Mouse (Mus musculus) layer of hippocampus, adult 11-12 months (tissue): ENCODE measurements at regions not wholly inside any gene's neighbourhood (a gene's known extent, or its start where the extent isn't known, plus 50 kb on each side); places are given as distances from the start of the nearest gene placed in this dataset.
"Not testable (repeated sequence)": the region's sequence is repeated elsewhere in the genome, so short reads cannot be mapped to it uniquely, and the experiment has no call there.

Experiments
- DNase-seq: peaks from one replicate; pipeline ENCODE4 v3.0.0; 2022; ENCODE audit warnings: low spot score

DNA sequence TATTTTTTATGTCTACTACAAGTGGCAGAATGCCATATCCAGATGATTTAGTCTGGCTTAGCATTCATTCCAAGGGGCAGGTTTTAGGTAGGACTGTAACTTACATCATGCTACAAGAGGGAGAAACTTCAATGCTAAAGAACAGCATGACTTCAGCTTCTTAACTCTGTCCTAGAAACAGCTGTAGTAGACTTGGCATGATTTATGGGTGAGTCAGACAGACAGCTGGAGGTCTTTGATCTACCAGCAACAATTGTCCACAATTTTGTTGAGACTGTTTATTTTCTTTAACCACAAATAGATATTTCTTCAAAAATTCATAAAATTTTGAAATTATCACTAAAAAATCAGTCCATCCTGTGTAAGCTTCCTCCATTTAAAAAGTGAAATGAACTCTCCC, 781.7 kb upstream of the Man1a start:
- no peak for DNase-seq

DNA sequence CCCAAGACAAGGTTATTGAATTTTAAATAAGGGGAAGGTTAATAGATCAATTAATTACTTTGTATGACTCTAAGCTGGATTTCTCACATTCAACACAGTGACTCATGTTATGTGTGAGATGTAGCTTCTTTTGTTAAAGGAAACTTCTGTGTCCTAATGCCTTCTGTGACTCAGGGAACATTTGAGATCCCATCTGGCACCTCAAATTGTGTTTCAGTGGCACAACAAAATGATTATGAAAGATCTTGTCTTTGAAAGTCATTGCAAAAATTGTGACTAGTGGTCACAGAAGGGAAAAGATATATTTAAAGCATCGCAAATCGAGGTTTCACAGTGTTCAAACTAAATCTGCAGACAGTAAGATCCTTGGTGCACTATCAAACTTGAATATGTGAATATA, 765.2 kb upstream of the Man1a start:
- peak; percentile 28 for DNase-seq

DNA sequence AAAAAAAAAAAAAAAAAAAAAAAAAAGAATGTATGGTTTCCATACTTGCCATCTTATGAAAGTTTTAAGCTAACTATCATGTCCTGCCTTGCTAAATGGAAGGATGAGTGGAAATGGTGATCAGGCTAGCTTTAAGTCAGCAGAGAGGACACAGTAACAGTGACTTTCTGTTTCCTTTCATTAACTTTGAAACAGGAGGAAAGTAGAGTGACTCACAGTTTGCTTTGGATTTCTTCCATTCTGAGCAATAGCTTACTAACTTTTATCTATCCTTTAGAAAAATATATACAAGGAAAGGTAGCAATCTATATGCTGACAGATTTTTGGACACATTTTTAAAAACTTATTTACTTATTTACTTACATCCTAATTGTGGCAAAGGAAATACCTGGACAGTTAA, 762.6 kb upstream of the Man1a start:
- no peak for DNase-seq

DNA sequence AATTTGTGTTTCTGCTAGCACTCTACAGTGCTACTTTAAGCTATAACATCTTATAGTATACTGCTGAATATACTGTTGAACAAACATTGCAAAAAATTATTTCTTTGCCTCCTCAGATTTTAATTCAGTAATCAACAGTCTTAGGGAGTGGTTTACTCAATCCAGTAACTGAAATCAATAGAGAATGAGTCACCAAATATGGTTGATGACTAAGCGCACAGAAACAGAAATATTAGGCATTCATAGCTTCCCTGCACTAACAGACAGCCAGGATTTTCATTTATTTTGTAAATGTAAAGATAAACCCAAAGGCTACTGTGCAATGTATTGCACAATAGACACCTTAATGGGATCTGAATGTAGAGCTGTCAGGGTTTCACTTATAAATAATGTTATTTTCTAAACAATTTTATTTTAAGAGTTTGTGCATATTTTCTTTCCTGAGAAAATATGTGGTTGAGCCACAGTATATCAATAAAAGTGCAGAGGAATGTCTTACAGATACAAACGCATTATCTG, 738.3 kb upstream of the Man1a start:
- no peak for DNase-seq

DNA sequence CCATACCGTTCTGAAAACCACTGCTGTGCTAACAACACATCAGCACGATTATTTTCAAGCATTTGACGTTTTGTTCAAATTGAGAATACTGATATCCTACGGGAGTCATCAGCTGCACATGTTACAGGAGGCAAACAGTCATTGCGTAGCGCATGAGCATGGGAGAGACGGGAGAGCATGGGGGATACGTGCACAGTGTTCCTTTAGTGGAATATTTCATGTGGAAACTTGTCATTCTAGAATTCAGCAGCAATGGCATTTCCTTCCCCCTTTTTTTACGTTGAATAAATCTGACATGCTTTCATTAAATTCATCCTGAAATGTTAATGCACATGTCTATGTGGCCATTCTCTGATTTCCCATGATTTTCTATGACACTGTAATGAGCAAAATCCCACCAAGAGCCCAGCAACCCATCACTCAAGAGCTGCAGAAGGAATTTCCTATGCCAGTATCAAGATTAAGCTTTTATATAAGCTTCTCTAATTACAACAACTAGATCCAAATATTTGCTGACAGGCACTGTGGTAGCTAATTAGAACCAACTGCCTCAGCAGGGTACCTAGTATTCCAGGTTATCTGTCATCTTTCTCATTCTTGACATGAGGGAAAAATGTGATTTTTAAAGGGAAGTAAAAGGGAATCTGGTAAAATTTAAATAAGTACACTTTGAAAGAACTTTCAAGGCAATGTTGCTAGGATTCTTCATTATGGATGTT, 723.2 kb upstream of the Man1a start:
- no peak for DNase-seq

DNA sequence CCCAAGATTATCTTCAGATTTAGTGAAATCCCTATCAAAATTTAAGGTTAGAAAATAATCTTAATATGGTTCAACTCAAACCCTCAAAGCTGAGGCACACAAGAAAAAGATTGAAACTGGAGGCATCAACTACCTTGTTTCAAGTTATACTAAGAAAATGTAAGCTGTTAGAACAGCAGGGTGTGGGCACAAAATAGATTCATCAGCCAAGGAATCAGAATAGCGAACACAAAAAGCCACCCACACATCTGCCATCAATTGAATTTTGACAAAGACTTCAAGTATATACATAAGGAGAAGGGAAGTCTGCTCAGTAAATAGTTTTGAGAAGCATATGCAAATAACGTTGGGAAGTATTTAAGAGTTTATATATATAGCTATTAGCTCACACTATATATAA, 720.9 kb upstream of the Man1a start:
- peak; percentile 6 for DNase-seq

DNA sequence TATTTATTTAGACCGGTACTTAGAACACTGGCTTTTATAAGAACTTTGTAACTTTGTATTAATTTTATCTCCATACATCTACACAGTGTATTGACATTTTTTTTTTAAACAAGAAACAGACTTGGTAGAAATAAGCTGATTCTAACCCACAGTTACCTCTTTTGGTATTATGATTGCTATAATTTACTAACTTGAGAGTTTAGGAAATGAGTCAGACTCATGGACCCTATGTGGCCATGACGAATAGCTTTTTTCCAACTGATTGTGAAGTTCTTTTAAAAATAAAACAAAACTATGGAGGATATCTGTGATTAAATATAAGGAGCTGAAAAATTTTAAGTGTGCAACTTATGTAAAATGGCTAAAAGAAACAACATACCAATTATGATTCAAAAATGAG, 684.7 kb upstream of the Man1a start:
- no peak for DNase-seq

DNA sequence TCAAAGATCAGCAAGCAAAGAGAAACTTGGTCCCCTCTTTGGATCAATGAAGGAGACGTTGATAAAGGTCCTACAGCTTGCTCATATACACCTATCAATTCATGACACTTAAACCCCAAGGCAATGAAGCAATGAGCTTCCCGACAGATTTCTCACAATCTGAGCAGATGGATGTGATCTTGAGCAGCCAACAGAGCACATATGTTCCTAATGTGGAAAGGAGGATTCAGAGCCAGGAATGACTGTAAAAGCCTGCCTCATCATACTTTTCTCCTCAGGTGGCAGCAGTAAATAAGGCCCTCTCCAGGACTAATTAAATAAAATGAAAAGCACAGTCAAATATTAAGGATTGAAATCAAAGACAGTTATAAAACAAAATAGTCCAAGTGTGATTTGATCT, 672.8 kb upstream of the Man1a start:
- DNase-seq, result peak; percentile 25

DNA sequence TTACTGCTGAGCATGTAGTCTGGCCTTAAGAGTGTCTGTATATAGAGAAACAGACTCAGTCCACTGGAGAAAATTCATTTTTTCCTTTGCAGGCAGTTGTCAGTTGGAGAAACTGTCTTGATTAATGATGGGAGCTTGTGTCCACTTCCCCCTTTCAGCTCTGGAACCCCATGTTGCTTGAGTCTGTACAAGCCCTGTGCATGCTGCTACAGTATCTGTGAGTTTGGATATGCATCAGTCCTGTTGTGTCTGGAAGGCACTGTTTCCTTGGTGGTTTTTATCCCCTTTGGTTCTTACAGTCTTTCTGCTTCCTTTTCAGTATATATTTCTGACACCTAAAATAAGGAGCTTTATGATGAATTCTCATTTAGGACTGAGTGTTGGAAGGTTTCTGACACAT, 660.7 kb upstream of the Man1a start:
- no peak for DNase-seq

DNA sequence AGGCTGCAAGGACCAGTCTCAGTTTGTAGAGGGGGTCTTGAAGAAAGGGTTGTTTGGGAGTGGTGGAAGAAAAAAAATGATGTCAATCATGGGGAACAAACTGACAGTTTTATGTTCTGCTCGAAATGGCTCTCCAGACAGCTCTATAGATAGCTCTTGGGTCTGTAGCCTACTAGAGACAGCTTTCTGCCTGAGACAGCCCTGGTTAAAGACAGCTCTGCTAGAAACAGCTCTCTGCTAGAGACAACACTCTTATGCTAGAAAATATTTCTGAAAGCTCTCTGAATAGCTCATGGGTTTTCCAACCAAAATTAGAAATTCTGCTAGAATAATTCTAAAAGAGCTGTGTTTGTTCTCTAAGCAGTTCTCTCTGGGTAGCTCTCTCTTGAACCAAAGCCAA, 636.3 kb upstream of the Man1a start:
- no peak for DNase-seq

DNA sequence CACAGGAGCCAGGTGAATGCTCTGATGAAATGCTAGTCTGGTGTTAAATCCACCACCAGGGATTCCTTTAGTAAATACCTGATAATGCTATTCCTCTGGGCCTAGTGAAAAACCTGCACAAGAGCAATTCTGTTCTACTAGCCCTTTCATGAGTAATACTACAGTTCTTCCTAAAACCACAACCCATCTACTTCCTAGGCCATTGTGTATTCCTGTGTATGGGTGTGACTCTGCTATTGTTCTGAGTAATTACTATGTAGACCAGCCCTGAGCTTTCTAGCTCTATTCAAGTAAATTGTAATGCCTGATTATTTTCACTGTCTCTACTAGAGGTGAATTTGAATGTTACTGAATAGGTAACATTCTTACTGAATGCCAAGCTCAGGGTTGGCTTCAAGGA, 591.4 kb upstream of the Man1a start:
- not testable (repeated sequence) for DNase-seq
